Mouse (Mus musculus): ENCODE results near the gene Klhl20.

DNA sequence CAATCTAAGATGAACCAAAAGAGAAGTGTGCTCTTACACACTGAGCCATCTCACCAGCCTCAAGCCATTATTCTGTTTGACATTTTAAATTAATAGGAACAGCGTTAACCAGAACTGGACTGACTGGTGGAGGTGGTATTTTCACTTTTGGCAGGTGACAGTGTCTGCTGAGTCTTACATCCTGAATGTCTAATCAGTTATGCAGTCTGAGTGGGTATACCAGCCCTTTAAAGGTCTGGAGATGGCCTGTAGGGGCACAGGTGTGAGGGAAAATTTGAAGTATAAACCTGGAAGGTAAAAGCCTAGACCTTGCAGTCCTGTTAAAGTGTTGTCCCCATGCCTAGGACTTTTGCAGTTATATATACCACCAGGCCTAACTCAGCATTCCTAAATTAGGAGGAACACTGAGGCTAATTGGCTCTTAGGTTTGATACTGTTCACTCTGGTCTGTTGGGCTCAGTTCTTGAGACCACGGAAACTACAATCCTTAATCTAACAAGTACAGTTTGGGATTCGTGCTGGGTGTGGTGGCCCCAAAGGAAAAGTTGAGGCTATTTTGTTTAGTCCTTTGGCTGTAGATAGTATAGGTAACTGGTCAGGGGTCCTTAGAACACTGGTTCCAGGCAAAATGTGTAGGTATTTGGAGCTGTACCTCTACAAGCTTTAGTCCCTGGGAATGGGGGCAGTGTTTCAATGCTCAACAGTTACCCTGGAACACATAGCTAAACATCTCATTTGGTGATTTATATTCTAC is 92.2 kb downstream of the Klhl20 start:
- no peak for TF ChIP-seq EP300 (IDR thresholded peaks at IDR 0.05; ENCODE audit: low read depth)
- TF ChIP-seq CTCF (IDR thresholded peaks at IDR 0.05; ENCODE audit: low read depth) = no peak

All from liver, postnatal 0 days (tissue).